Mouse (Mus musculus): ENCODE measurements around the gene Cactin.

Cactin gene

GRCm38 (mm10) chr10:81319330-81319699 lies 1.6 kb upstream of the Cactin start:
- no peak for DNase-seq (ENCODE audit: low spot score in 2 of 2)

DNA sequence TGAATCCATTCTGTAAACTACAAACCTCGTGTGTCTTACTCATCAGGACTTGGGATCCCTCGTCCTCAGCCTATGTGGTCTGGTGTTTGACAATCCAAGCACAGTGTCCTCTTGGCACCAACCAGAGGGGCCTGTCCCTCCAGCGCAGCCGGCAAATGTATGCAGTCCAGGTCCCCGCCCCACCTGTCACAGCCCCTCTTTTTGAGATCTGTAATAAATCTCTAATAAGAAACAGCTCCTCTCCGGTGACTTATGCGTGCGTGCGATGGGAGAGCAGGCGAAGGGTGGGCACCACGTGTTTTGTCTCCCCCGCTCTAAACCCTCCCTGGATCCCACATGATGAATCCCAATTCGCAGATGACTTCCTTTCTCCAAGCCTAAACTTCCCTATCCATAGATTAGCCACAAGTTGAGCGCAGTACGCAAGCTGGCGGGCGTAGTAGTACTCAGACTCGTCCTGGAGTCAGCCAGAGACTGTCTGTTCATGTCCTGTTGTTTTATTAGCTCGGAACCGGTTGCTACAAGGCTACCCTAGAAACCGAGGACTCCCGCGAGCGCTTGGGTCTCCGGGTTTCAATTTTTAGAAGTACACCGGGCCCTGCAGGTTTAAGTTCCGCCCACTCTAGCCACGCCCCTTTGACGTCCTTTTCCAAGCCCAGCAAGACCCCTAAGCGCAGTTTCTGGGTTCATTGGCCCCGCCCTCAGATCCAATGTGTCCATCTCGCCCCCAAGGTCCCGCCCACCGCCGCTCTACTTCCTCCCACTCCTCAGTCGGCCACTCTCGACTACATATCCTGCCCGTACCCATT lies 958 bp upstream of the Cactin start:
- no peak for DNase-seq (ENCODE audit: low spot score in 2 of 2)

DNA sequence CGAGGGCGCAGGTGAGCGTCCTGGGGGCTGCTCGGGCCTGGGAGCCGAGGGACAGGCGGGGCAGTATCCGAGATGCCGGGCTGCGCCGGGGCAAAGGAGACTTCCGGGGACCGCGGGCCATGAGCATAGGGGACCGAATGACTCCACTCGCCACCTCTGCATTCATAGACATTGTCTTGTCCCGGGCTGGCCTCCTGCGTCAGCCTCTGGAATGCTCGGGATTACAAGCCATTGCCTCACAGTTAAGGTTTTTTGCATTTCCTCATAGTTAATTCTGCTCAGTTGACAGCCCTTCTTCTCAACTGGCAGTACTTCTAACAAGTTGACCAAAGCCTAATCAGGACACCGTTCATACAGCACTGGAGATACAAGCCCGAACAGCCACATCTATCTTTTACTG lies 533 bp downstream of the Cactin start:
- no peak for DNase-seq (ENCODE audit: low spot score in 2 of 2)

- DNase-seq (ENCODE audit: low spot score in 2 of 2) = no peak
These were observed 1.5 kb downstream of the Cactin start for GRCm38 (mm10) chr10:81322444-81322843.

- no peak for DNase-seq (ENCODE audit: low spot score in 2 of 2)
These were observed 2.4 kb downstream of the Cactin start for GRCm38 (mm10) chr10:81323141-81323775.

DNA sequence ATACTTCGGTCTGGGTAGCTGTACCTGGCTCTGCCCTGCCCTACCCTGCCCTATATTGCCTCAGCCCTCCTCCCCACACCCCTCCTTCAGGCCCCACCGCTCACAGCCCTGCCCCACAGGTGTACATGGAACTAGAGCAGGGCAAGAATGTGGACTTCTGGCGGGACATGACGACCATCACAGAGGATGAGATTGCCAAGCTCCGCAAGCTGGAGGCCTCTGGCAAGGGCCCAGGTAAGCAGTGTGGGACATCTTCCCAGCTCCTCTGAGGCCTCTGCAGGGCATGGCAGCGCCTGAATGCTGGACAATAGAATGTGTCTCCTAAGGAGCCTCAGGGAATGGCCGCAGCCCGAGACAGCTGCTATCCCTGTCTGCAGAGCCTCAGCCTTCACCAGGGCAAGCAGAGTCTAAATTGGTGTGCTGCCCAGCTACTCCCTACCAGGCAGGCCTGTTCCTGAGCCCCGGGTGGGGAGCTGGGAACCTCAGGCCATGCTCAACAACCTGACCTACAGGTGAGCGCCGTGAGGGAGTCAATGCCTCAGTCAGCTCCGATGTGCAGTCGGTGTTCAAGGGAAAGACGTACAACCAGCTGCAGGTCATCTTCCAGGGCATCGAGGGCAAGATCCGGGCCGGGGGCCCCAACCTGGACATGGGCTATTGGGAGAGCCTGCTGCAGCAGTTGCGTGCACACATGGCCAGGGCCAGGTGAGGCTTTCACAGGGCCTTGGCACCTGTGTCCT lies 3.1 kb downstream of the Cactin start:
- no peak for DNase-seq (ENCODE audit: low spot score in 2 of 2)

- no peak for DNase-seq (ENCODE audit: low spot score in 2 of 2)
These were observed 4.3 kb downstream of the Cactin start for GRCm38 (mm10) chr10:81325176-81325575.

DNA sequence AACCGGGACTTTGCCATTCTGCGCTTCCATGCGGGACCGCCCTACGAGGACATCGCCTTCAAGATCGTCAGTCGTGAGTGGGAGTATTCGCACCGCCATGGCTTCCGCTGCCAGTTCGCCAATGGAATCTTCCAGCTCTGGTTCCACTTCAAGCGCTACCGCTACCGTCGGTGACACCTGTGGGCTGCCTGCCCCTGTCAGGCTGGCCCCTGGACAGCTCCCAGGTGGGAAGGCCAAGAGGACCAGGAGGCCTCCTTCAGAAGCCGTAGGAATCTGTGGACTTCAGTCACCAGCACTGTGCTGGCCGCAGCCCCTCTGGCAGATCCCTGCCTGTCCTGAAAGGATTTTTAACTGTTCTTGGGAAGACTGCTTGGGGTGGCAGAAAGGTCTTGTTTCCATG lies 4.9 kb downstream of the Cactin start:
- no peak for DNase-seq (ENCODE audit: low spot score in 2 of 2)

DNA sequence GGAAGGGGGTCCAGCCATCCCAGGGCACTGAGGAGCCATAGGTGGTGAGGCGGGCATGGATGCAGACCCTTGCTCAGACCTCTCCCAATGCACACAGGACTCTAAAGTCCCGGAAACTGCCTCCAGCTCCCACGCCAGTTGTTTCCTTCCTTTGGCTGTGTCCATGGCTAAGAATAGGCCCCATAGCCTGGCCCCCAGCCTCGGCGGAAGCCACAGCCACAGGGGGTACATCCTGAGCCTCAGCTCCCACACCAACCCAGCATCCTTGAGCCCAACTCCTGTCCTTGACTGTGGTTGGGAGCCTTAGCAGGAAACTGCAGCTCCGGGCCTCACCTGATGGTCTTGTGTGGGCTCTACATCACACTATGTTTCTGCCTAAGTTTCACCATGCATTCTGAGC lies 6.0 kb downstream of the Cactin start:
- DNase-seq (ENCODE audit: low spot score in 2 of 2) = no peak

DNA sequence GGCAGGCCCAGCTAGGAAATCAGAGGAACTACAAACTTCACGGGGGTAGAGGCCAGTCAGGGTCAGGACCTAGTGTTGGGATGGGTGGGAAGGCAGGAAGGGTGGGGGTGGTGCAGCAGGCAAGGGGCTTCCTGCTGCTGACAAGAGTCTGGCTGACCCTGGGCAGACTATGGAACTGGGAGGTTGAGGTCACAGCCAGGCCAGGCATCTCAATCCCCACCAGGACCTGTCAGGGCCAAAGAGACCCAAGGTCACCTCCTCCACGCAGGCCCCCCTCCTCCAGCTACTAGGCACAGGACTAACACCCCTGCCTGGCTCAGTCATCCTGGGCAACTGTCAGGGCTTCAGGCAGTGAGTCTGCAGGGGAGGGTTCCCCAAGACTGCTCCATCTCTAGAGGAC lies 7.1 kb downstream of the Cactin start:
- no peak for DNase-seq (ENCODE audit: low spot score in 2 of 2)

- no peak for DNase-seq (ENCODE audit: low spot score in 2 of 2)
These were observed 7.5 kb downstream of the Cactin start, which contains the start of gene Tbxa2r for GRCm38 (mm10) chr10:81328386-81328785. TSS of gene Tbxa2r (plus strand) at chr10:81328731.

DNA sequence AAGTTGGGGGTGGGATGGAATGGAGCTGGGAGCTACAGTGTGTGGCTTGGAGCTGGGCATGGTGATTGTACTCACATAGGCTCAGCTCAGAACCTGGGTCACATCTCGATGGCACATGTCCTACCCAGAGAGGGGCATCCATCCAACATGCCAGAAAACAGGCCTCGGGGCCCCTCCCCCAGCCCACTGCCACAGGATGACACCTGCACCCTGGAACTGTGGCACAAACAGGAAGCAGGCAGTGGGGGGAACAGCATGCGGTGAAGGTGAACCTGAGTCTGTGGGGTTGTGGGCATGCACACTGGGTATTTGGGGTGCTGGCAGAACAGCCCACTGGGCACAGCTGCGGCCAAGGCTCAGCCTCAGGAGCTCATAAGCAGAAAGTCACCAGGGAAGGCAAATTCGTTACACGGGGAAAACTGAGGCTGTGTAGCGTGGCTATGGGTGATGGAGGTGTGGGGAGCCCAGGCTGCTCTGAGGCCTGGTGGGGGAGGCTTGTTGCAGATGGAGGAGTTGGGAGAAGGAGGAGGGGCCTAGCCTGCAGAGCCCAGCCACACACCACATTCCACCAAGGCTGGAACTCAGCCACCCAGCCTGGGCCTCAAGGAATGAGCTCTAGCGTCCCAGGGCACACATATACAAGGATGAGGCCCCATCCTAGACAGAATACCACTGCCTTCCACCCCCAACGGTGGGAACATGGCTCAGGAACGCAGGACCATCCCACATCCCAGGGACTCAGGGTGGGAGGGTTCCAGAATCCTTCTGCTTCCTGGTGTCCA lies 8.5 kb downstream of the Cactin start:
- DNase-seq (ENCODE audit: low spot score in 2 of 2) = no peak

GRCm38 (mm10) chr10:81330007-81330406 lies 9.1 kb downstream of the Cactin start:
- no peak for DNase-seq (ENCODE audit: low spot score in 2 of 2)

DNA sequence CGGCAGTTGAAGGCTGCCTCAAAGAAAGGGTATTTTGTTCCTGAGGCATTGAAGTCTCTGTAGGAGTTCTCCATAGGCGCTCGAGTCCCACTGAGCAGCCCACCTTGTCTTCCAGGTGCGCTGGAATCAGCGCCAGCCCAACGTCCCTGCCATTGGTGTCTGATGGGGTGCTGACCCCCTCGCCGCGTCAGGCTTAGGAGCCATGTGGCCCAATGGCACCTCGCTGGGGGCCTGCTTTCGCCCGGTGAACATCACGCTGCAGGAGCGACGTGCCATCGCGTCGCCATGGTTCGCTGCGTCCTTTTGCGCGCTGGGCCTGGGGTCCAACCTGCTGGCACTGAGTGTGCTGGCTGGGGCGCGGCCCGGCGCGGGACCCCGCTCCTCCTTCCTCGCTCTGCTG lies 11.4 kb downstream of the Cactin start:
- no peak for DNase-seq (ENCODE audit: low spot score in 2 of 2)

GRCm38 (mm10) chr10:81334324-81334723 lies 13.4 kb downstream of the Cactin start:
- DNase-seq (ENCODE audit: low spot score in 2 of 2) = no peak

DNA sequence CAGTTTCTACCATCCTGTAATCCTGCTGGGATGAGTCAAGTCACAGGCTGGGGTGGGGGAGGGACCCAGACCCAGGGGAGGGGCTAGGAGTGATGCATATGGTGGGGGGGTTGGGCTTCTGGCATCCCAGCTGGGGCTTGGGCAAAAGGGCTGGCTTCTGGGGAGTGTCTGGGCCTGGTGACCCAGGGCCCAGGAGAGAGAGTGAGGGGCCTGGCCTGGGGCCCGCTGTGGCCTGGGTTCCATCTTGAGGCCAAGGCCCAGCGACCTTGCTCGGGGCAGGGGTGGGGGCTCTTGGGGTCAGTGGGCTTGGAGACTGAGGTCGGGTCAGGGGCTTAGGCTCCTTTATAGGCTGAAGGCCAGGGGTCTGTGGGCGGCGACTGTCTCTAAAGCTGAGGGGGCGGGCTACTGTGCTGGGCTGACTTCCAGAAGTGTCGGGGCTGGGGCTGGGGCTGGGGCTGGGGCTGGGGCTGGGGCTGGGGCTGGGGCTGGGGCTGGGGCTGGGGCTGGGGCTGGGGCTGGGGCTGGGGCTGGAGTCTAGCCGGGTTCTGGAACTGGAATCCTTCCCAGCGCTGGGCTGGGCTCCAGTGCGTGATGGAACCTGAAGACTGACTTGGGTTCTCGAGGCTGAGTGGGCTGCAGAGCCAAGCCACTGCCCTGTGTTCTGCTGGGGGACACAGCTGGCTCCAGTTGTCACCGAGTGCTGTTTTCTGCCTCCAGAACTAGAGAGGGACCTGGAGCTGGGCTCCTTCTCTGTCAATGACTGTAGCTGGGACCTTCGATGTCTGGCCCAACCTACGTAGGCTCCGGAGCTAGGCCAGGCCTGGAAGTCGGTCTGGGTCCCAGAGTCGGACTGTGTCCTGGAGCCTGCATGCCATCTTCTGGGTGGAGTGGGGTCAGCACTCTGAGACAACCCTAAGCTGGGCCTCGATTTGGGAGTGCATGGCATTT lies 14.8 kb downstream of the Cactin start:
- no peak for DNase-seq (ENCODE audit: low spot score in 2 of 2)

DNA sequence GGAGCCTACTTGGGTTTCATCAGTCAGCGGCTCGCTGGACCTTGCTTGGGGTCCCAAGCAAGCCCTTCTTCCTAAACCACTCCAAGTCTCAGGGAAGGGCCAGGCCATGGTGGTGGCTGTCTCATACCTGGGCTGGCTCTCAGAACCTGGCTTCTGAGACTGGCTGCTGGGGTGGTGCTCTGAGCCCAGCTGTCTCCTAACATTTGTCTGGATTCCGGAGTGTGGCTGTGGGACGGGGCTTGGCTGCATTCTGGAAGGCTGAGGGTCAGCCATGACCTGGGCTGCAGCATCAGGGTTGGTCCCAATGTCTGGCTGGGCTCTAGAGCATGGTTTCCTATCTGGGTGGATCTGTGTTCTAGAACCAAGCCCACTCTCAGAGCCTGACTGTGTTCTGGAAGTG lies 15.7 kb downstream of the Cactin start:
- DNase-seq (ENCODE audit: low spot score in 2 of 2) = no peak

DNA sequence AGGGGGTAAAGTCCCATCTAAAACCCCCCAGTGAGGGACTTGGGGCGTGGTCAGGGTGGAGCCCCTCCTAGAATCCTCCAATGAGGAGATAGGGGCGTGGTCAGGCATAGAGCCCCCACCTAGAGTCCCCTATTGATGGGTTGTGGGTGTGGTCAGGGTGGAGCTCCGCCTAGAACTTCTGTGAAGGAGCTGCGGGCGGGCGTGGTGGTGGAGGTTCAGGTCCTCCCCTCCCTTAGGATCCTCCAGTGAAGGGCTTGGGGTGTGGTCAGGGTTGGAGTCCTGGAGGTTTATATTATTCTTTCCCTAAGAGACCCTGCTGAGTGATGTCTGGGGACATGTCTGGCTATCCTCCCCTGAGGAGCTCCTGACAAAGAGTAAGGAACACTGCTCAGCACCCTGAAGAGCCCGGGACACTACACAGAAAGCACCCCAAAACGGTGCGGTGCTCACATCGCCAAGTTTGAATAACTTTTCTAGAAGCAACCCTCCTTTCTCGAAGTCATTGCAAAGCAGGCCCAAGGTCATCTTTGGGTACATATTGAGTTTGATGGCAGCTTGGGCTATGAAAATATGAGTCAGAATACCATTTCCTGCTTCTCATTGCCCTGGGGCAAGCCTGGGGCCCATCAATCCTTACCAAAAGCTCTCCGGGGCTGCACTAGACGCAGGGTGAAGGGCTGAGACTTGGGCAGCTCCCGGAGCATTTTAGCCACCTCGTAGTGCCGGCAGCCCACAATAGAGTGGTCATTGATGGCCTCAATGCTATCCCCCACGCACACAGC lies 19.8 kb downstream of the Cactin start:
- DNase-seq (ENCODE audit: low spot score in 2 of 2) = no peak

DNA sequence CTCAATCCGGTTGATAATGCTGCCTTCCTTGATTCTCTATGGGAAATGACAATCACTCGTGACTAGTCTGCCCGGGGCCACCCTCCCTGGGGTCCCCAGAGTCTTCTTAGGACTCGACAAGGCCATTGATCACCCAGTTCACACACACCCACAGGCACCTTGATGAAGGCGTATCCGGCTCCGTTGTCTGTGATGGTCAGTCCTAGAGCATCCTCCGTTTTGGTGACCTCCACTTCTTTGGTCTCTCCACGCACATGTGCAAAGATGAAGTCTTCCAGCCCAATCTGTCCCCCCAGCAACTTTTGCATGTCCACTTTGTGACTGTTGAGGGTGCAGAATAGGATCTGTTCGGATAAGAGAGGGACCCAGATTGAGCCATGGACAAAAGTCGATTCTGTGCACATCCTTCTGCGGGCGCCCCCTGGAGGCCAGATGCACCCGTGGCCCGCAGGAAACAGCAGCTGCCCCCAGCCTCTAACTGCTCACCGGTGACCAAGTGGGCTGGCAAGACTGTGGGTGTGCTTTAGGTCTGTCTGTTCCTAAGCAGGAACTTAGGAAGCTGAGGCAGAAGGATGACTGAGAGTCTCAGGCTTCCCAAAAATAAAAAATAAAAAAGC lies 20.5 kb downstream of the Cactin start:
- peak in 1 of 2 experiments; percentile 61 for DNase-seq (ENCODE audit: low spot score in 2 of 2)

All from left cerebral cortex, adult 9 months (tissue).